Mouse (Mus musculus): ENCODE measurements at regions not wholly inside any gene's neighbourhood (a gene's known extent, or its start where the extent isn't known, plus 50 kb on each side); places are given as distances from the start of the nearest gene placed in this dataset.
A peak's percentile ranks its signal among the peaks of the same experiment; 100 is the strongest.

- 3% methylated on average over 2 of the region's 2 CpGs for WGBS
- no peak overlapping the region for H3K4me3 ChIP-seq (replicated peaks)
- H3K36me3 ChIP-seq (replicated peaks), result no peaks in the 10 kb centered on the region
- H3K4me2 ChIP-seq, result no peak overlapping the region
- H3K4me1 ChIP-seq, result no peaks in the 10 kb centered on the region
- 0 out of 2 replicates have a peak, but pooled peaks cover 3% of the 10 kb centered on the region for H3K27me3 ChIP-seq
- ATAC-seq (ENCODE audit: low FRiP score), result peak; percentile 88
- H3K9ac ChIP-seq, result no peak overlapping the region
- no peaks in the 10 kb centered on the region for H3K9me3 ChIP-seq
- no peak overlapping the region for H3K27ac ChIP-seq
Measured at GRCm38 (mm10) chr16:49278478-49278877, 221.2 kb downstream of the Myh15 start.

GRCm38 (mm10) chr16:49288096-49288714, 230.9 kb downstream of the Myh15 start:
- no peak; the same call in 1 of the 2 replicates for ATAC-seq (ENCODE audit: low FRiP score)
- Histone ChIP-seq H3K4me1 (no peaks in the 10 kb centered on the region), H3K27me3 (no peaks in the 10 kb centered on the region), H3K9me3 (no peaks in the 10 kb centered on the region), H3K4me2 (no peak overlapping the region), H3K4me3 (replicated peaks) (no peak overlapping the region), H3K27ac (no peak overlapping the region), H3K36me3 (replicated peaks) (no peaks in the 10 kb centered on the region), H3K9ac (no peak overlapping the region)
- WGBS, result 68% methylated on average over 4 of the region's 4 CpGs

DNA sequence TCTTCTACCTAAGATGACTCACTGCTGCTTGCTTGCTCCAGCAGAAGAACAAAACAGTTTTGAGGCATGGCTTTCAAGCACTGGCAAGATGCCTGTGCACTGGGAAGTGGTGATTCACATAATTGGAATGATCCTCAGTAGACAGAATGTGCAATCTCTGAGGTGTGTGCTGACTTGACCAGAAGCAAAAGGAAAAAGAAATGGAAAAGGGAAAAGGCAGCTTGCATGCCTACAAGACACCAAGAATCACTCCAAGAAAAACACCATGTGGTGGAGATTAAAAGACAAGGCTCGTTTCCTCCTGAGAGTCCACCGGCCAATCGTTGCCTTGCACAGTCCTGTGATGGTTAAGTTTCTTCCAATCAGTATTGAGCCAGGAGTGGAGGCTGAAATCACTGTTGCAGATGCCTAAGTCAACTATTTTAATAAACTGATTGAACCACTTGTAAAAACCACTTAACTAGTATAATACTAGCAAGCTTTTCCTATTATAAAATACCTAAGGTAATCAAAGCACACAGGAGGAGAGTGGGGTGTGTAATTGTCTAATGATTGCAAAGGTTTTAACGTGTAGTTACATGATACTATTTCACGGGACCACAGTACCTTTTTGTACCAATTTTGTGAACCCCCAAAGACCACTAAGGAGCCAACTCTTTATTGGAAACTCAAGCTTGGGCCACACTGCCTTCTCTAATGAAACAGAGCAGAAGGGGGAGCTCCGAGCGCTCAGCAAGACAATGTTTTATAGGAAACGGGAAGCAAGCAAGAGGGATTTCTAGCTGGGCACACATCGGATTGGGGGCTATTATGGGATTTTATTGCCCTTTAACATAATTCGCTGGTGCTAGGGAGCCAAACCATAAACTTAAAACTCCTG, 232.2 kb downstream of the Myh15 start:
- H3K36me3 ChIP-seq (replicated peaks), result no peaks in the 10 kb centered on the region
- H3K4me2 ChIP-seq, result no peak overlapping the region
- no peak for ATAC-seq (ENCODE audit: low FRiP score)
- 83% methylated on average over 10 of the region's 10 CpGs for WGBS
- no peaks in the 10 kb centered on the region for H3K9me3 ChIP-seq
- H3K4me1 ChIP-seq, result no peaks in the 10 kb centered on the region
- no peak overlapping the region for H3K4me3 ChIP-seq (replicated peaks)
- H3K27me3 ChIP-seq, result no peaks in the 10 kb centered on the region
- no peak overlapping the region for H3K9ac ChIP-seq
- no peak overlapping the region for H3K27ac ChIP-seq

DNA sequence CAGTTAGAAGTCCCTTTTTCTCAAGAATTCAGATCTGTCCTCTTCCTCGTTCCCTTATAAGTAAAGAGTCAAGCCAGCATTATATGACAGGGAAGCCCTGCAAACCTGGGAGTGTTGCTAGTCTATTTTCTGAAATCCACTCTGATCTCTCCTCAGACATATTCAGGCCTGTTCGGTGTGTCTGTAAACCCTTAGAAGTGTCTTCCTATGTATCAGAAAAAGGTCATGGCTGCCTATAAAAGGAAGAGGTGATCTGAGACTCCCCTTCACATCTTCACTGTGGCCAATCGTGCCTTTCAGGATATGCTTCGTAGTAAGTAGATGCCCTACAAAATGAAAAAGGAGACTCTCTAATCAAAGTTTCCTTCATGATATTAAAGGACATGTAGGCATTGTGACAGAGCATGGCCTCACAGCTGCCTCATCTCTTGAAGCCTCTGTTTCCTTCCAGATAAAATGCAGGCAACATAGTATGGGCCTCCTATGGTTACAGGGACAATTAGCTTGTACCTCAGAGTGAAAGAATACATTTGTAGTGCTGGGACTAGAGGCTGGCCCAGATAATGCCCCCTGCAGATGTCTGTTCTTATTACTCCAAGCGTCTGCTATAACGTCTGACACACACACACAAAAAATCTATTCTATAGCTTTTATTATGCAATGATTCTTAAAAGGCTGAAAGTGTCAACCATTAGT, 246.5 kb downstream of the Myh15 start:
- ATAC-seq (ENCODE audit: low FRiP score), result no peak
- Histone ChIP-seq H3K4me1 (no peaks in the 10 kb centered on the region), H3K9ac (no peak overlapping the region), H3K27me3 (no peaks in the 10 kb centered on the region), H3K36me3 (replicated peaks) (no peaks in the 10 kb centered on the region), H3K27ac (no peak overlapping the region), H3K9me3 (no peaks in the 10 kb centered on the region), H3K4me2 (no peak overlapping the region), H3K4me3 (replicated peaks) (no peak overlapping the region)
- WGBS, result 58% methylated on average over 6 of the region's 6 CpGs

- no peak for ATAC-seq (ENCODE audit: low FRiP score)
Measured at GRCm38 (mm10) chr16:49304354-49304753, 247.1 kb downstream of the Myh15 start.

DNA sequence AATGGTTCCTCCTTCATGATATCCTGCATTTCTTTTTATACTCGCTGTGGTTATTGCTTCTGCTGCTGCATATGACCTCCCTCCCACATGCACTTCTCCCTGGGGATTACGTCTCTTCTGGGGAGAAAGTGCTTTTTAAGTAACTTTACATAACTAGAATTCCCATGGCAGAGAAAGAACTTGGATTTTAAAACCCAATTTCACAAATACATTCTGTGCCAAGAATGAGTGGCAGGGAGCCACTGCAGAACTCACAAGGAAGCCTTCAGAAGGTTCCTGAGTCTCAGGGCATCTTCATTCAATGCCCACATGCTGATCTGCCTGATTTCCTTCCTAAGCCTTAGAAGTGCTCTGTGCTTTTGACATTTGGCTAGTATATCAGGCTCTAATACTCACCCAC, 259.8 kb downstream of the Myh15 start:
- Histone ChIP-seq H3K27ac (no peak overlapping the region), H3K9ac (no peak overlapping the region), H3K36me3 (replicated peaks) (no peaks in the 10 kb centered on the region), H3K4me3 (replicated peaks) (no peak overlapping the region), H3K9me3 (no peaks in the 10 kb centered on the region), H3K4me1 (no peaks in the 10 kb centered on the region), H3K27me3 (no peaks in the 10 kb centered on the region), H3K4me2 (no peak overlapping the region)
- no peak for ATAC-seq (ENCODE audit: low FRiP score)
- 85% methylated on average over 2 of the region's 2 CpGs for WGBS

More at GRCm38 (mm10) chr16:49304354-49304753, 247.1 kb downstream of the Myh15 start:
- H3K36me3 ChIP-seq (replicated peaks), result no peaks in the 10 kb centered on the region
- H3K9ac ChIP-seq, result no peak overlapping the region
- WGBS, result 74% methylated on average over 2 of the region's 2 CpGs
- H3K27ac ChIP-seq, result no peak overlapping the region
- no peaks in the 10 kb centered on the region for H3K27me3 ChIP-seq
- no peaks in the 10 kb centered on the region for H3K9me3 ChIP-seq
- H3K4me2 ChIP-seq, result no peak overlapping the region
- H3K4me1 ChIP-seq, result no peaks in the 10 kb centered on the region
- H3K4me3 ChIP-seq (replicated peaks), result no peak overlapping the region

GRCm38 (mm10) chr16:49319047-49319678, 261.9 kb downstream of the Myh15 start:
- H3K4me3 ChIP-seq (replicated peaks), result no peak overlapping the region
- H3K4me1 ChIP-seq, result no peaks in the 10 kb centered on the region
- H3K4me2 ChIP-seq, result no peak overlapping the region
- no peaks in the 10 kb centered on the region for H3K9me3 ChIP-seq
- no peak for ATAC-seq (ENCODE audit: low FRiP score)
- no peak overlapping the region for H3K27ac ChIP-seq
- H3K36me3 ChIP-seq (replicated peaks), result no peaks in the 10 kb centered on the region
- H3K9ac ChIP-seq, result no peak overlapping the region
- H3K27me3 ChIP-seq, result no peaks in the 10 kb centered on the region
- WGBS, result 73% methylated on average over 4 of the region's 4 CpGs

- Histone ChIP-seq H3K4me1 (no peaks in the 10 kb centered on the region), H3K9me3 (no peaks in the 10 kb centered on the region), H3K4me3 (replicated peaks) (no peak overlapping the region), H3K27me3 (no peaks in the 10 kb centered on the region), H3K9ac (no peak overlapping the region), H3K4me2 (no peak overlapping the region), H3K36me3 (replicated peaks) (no peaks in the 10 kb centered on the region), H3K27ac (no peak overlapping the region)
- 85% methylated on average over 5 of the region's 5 CpGs for WGBS
- no peak for ATAC-seq (ENCODE audit: low FRiP score)
Measured at GRCm38 (mm10) chr16:49319774-49320173, 262.5 kb downstream of the Myh15 start.

DNA sequence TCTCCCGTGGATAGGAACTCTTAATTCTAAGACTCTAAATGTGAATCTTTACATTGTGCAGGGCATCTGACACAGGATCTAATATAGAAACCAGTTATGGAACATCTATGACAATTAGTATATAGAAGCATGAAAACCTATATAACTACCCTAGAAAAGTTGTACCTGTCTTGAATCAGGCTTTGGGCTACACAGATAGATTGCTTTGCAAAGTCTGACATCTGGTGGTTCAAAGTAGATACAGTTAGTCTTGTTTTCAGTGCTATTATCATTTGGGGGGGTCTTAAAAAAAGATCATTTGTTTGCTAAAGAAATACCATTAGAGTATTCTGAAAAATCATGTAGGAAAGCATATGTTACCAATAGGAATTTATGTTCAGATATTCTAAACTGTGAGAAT, 264.7 kb downstream of the Myh15 start:
- Histone ChIP-seq H3K4me2 (no peak overlapping the region), H3K27me3 (no peaks in the 10 kb centered on the region)
- ATAC-seq (ENCODE audit: low FRiP score), result no peak

DNA sequence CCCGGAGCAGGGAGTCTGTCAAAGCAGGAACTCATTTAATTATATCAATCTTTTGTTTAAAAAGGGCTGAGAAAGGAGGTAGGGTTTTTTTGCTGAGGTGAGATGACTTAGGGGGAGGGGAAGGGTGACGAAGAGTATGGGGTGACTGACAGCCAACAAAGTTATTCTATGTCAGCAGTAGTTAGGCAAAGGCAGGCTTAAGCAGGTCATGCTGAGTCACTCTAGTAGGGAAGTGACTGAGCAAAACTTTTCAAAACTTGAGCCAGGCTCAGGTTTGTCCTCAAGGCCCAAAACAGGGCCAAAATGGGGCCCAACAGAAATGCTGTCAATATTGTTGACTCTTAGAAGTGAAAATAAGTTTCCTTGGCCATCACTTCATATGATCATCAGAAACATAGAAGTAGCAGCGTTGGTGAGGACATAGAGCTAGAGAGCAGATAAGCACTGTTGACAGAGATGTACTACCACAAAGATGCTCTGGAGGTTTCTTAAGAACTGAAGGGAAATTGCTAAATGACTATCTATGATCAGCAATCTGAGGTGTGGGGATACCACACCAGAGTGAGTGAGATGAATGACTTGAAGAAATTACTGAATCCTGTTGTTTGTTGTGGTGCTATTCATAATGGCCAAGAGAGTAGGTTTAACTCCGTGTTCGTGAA, 273.6 kb downstream of the Myh15 start:
- Histone ChIP-seq H3K36me3 (replicated peaks) (no peaks in the 10 kb centered on the region), H3K27ac (no peak overlapping the region), H3K27me3 (no peaks in the 10 kb centered on the region), H3K9ac (no peak overlapping the region), H3K9me3 (no peaks in the 10 kb centered on the region), H3K4me2 (no peak overlapping the region), H3K4me3 (replicated peaks) (no peak overlapping the region), H3K4me1 (no peaks in the 10 kb centered on the region)
- WGBS, result 83% methylated on average over 5 of the region's 5 CpGs
- no peak for ATAC-seq (ENCODE audit: low FRiP score)

More for the DNA sequence above, 264.7 kb downstream of the Myh15 start:
- Histone ChIP-seq H3K27ac (no peak overlapping the region), H3K36me3 (replicated peaks) (no peaks in the 10 kb centered on the region), H3K4me1 (no peaks in the 10 kb centered on the region), H3K9ac (no peak overlapping the region), H3K9me3 (no peaks in the 10 kb centered on the region), H3K4me3 (replicated peaks) (no peak overlapping the region)
- 93% methylated on average over 1 of the region's 1 CpGs for WGBS

DNA sequence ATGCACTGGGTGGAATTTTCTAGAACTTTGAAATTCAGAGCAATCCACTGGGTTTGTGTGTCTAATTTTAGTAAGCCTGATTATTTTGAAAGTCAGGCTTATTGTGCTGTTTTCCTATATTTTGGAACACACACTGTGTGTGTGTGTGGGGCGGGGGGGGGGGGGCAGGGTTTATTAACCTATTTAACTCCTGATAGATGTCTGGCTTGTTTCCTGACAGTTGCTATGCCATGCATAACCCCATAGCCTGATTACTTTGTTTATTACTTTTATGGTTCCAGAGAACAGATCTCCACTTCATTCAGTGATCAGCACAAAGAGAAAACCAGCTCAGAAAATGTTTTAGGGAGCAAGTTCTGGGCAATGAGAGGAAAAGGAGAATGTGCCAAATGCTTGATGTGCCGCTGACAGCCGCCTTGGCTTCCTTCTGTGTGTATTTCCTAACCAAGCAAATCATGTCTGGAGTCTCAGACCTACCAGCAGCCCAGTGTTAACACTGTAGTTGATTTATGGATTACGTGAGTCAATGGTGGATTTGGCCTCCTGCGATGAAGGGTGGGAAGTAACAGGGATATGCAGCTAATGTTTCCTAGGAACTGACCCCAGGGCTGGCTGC, 274.9 kb downstream of the Myh15 start:
- no peak overlapping the region for H3K27ac ChIP-seq
- H3K4me3 ChIP-seq (replicated peaks), result no peak overlapping the region
- ATAC-seq (ENCODE audit: low FRiP score), result no peak
- no peaks in the 10 kb centered on the region for H3K4me1 ChIP-seq
- H3K4me2 ChIP-seq, result no peak overlapping the region
- no peaks in the 10 kb centered on the region for H3K27me3 ChIP-seq
- H3K9me3 ChIP-seq, result no peaks in the 10 kb centered on the region
- no peak overlapping the region for H3K9ac ChIP-seq
- WGBS, result 85% methylated on average over 5 of the region's 5 CpGs
- no peaks in the 10 kb centered on the region for H3K36me3 ChIP-seq (replicated peaks)

Data from forebrain, embryonic 12.5 days (tissue).